Mouse (Mus musculus) lung, embryonic 16.5 days (tissue): Measurements from ENCODE around the gene Pithd1. TPM values are rescaled to one million over a fixed set of nuclear protein-coding genes. Genes with fewer than 3 reads are reported as not detected.

ENCODE experiments used
- ATAC-seq: fragments of 200-750 bp; cut with Nextera tagmentation; 2 replicates; pipeline ENCODE4 v1.8.0; 2017; ENCODE audit warnings: low read depth, mild to moderate bottlenecking, moderate library complexity
- H3K27ac ChIP-seq: fragments of 300-500 bp; sonication (generic); 2 replicates; pipeline ENCODE4 v1.5.1; 2014; ENCODE audit warnings: mild to moderate bottlenecking, control low read depth, low read length
- H3K27me3 ChIP-seq: fragments of 300-500 bp; sonication (generic); 2 replicates; pipeline ENCODE4 v1.6.1; 2014; ENCODE audit warnings: low read depth, low read length, mixed read lengths; ENCODE audit not compliant: control insufficient read depth, insufficient read depth
- H3K36me3 ChIP-seq: fragments of 300-500 bp; sonication (generic); 2 replicates; pipeline ENCODE4 v1.6.1; 2014; ENCODE audit warnings: low read length; ENCODE audit not compliant: control insufficient read depth, insufficient read depth
- H3K4me1 ChIP-seq: fragments of 300-500 bp; sonication (generic); replicated peaks from 2 replicates; pipeline ENCODE4 v1.6.1; 2014; ENCODE audit warnings: low read length, mixed read lengths; ENCODE audit not compliant: control insufficient read depth, insufficient read depth
- H3K4me2 ChIP-seq: fragments of 300-500 bp; sonication (generic); 2 replicates; pipeline ENCODE4 v1.6.1; 2014; ENCODE audit warnings: low read depth, low read length, control low read depth
- H3K4me3 ChIP-seq: fragments of 300-500 bp; sonication (generic); 2 replicates; pipeline ENCODE4 v1.5.1; 2014; ENCODE audit warnings: mild to moderate bottlenecking, low read length, control low read depth
- H3K9ac ChIP-seq: fragments of 300-500 bp; sonication (generic); 2 replicates; pipeline ENCODE4 v1.6.1; 2014; ENCODE audit warnings: low read length, control low read depth
- H3K9me3 ChIP-seq: fragments of 300-500 bp; sonication (generic); 2 replicates; pipeline ENCODE4 v1.6.1; 2016; ENCODE audit warnings: low read length; ENCODE audit not compliant: control insufficient read depth
- WGBS: fragments of 180-500 bp; shearing (Covaris S2); extraction: QIAGEN DNeasy Blood & Tissue Kit; methylation state at CpG from one replicate; pipeline ENCODE4 v1.1.7; 2014; 5-methylcytosine and 5-hydroxymethylcytosine counted together
- polyA plus RNA-seq: library from polyadenylated mRNA; unstranded; fragments of >200 nt; fragmentation: Nextera tagmentation; extraction: Ambion mirVana; gene quantifications from 2 replicates; pipeline ENCODE4 v1.2.1, GENCODE M21; 2015

Pithd1 gene
- polyA plus RNA-seq = 49.1 and 49.3 TPM in 2 replicates

DNA sequence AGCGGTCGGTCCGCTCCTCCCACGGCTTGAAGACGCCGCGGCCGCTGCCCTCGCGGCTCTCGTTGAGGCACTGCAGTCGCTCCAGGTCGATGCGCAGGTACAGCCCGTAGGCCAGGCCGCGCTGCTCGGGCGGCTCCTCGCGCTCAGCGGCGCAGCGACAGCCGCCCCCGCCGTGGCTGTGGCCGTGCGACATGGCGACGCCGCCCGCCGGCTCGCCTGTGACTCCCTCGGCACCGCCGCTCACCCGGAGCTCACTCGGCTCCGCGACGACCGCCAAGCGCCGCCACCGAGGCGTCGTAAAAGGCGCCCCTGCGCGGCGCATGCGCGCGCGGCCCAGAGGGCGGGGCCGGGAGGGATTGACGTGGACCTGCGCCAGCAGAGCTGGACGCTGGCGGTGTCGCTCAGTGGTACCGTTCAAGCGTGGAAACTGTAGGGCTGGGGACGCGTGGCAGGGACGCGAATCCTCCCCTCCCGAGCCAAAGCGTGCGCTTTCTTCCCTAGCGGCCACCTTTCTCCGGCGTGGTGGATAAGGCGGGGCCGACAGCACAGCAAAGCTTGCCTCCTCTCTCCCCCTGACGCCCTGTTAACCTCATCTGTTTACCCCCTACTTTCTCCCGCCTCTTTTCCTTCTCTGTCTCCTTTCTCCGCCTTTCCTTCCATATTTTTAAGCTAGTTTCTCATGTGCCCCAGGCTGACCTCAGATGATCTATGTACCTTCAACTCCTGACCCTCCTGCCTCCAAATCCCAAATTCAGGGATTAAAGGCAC is at the start of gene Pithd1:
Gene Pithd1 (minus strand): TSS at position 322 of the 768 bp plus-strand sequence.
- H3K9me3 ChIP-seq = no peaks in the 10 kb centered on the region
- ATAC-seq = peak; percentile 95
- WGBS = under 1% methylated on average over 67 of the region's 81 CpGs
- H3K36me3 ChIP-seq = peaks cover 7% of the 10 kb centered on the region
- peak within 1 kb of the TSS; percentile 82 for H3K27ac ChIP-seq
- H3K4me1 ChIP-seq = peaks cover 9% of the 10 kb centered on the region
- H3K4me2 ChIP-seq = peak within 1 kb of the TSS; percentile 89
- peak within 1 kb of the TSS; percentile 96 for H3K4me3 ChIP-seq
- H3K27me3 ChIP-seq = no peaks in the 10 kb centered on the region
- peak within 1 kb of the TSS; percentile 97 for H3K9ac ChIP-seq

DNA sequence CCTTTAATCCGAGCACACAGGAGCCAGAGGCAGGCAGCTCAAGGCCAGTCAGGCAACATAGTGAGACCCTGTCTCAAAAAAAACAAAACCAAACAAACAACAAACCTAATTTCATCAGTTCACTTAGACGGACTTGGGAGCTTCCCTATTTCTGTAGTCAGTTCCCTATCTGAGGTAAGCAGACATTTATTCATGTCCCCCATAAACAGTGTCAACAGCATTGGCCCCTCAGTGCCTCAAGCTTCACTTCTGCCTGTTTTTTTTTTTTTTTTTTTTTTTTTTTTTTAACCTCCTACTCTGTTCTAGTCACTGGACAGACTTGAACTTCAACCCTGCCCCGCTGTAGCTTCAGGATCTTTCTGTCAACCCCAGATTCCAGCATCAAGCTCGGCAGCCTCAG is 48.0 kb upstream of the Pithd1 start:
- ATAC-seq = no peak
- H3K9me3 ChIP-seq = no peaks in the 10 kb centered on the region
- H3K4me3 ChIP-seq = no peak overlapping the region
- 72% methylated on average over 4 of the region's 4 CpGs for WGBS
- no peak overlapping the region for H3K27ac ChIP-seq
- no peaks in the 10 kb centered on the region for H3K27me3 ChIP-seq
- H3K36me3 ChIP-seq = no peaks in the 10 kb centered on the region
- no peak overlapping the region for H3K4me2 ChIP-seq
- no peak overlapping the region for H3K9ac ChIP-seq
- H3K4me1 ChIP-seq = peaks cover 2% of the 10 kb centered on the region; the same call in 1 of the 2 replicates

- ATAC-seq = no peak
- WGBS = 33% methylated on average over 1 of the region's 1 CpGs
- Histone ChIP-seq H3K9me3 (no peaks in the 10 kb centered on the region), H3K27ac (no peak overlapping the region), H3K9ac (no peak overlapping the region), H3K4me3 (no peak overlapping the region), H3K4me1 (peaks cover 2% of the 10 kb centered on the region; the same call in 1 of the 2 replicates), H3K27me3 (no peaks in the 10 kb centered on the region), H3K4me2 (no peak overlapping the region), H3K36me3 (no peaks in the 10 kb centered on the region)
These were observed 46.2 kb upstream of the Pithd1 start for GRCm38 (mm10) chr4:136033231-136033630.

- Histone ChIP-seq H3K4me2 (no peak overlapping the region), H3K4me3 (no peak overlapping the region), H3K27me3 (no peaks in the 10 kb centered on the region), H3K36me3 (no peaks in the 10 kb centered on the region), H3K9me3 (no peaks in the 10 kb centered on the region), H3K9ac (no peak overlapping the region), H3K27ac (peak overlapping the region; percentile 39; the same call in 1 of the 2 replicates), H3K4me1 (peaks cover 2% of the 10 kb centered on the region; the same call in 1 of the 2 replicates)
- 9% methylated on average over 8 of the region's 8 CpGs for WGBS
- peak; percentile 71 for ATAC-seq
These were observed 44.2 kb upstream of the Pithd1 start for GRCm38 (mm10) chr4:136030968-136031909.

DNA sequence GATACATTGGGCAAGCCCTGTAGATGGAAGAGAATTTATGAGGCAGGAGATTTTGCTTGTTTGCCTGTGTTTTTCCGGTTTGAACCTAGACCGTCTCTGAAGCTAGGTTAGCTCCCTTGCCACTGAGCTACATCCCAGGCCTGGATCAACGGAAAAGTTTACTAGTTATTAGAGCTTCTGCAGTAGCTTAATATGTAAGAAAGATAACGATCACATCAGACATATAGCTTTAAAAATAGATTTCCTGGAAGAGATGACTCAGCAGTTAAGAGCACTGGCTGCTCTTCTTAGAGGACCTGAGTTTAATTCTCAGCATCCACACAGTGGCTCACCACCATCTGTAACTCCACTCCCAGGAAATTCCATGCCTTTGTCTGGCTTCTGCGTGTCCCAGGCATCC is 41.6 kb upstream of the Pithd1 start:
- Histone ChIP-seq H3K27ac (no peak overlapping the region), H3K9me3 (no peaks in the 10 kb centered on the region), H3K27me3 (no peaks in the 10 kb centered on the region), H3K4me1 (peaks cover 2% of the 10 kb centered on the region; the same call in 1 of the 2 replicates), H3K4me3 (no peak overlapping the region), H3K9ac (no peak overlapping the region), H3K4me2 (no peak overlapping the region), H3K36me3 (no peaks in the 10 kb centered on the region)
- 75% methylated on average over 5 of the region's 5 CpGs for WGBS
- ATAC-seq = no peak

DNA sequence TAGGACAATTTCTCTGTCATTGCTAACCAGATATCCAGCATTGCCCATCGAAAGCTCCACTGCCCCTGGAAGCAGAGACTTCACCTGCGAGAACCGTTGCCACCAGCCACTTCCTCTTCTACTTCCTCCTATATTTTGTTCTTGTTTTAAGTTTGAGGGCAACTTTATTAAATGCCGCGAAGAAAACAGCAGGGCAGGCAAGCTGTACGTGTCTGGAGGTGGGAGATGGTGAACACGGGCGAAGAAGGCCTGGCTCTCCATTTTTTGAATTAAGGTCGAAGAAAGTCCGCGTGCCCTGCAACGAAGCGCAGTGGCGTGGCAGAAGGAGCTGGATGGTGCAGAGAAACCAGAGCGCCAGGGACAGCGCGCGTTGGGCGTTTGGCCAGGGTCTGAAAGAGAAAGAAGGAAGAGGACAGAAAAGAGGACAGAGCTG is 41.1 kb upstream of the Pithd1 start:
- no peaks in the 10 kb centered on the region for H3K36me3 ChIP-seq
- H3K27me3 ChIP-seq = no peaks in the 10 kb centered on the region
- ATAC-seq = no peak
- 77% methylated on average over 19 of the region's 19 CpGs for whole genome bisulfite sequencing
- no peak overlapping the region for H3K4me2 ChIP-seq
- no peaks in the 10 kb centered on the region for H3K9me3 ChIP-seq
- peaks cover 2% of the 10 kb centered on the region; the same call in 1 of the 2 replicates for H3K4me1 ChIP-seq
- H3K9ac ChIP-seq = no peak overlapping the region
- H3K4me3 ChIP-seq = no peak overlapping the region
- no peak overlapping the region for H3K27ac ChIP-seq

- 68% methylated on average over 8 of the region's 8 CpGs for whole genome bisulfite sequencing
- H3K27ac ChIP-seq = no peak overlapping the region
These were observed 40.5 kb upstream of the Pithd1 start for GRCm38 (mm10) chr4:136027416-136028131.

GRCm38 (mm10) chr4:136025350-136025749 is 38.3 kb upstream of the Pithd1 start:
- Histone ChIP-seq H3K4me2 (no peak overlapping the region), H3K36me3 (no peaks in the 10 kb centered on the region), H3K4me1 (peaks cover 3% of the 10 kb centered on the region; the same call in 1 of the 2 replicates), H3K27ac (no peak overlapping the region), H3K27me3 (no peaks in the 10 kb centered on the region), H3K4me3 (no peak overlapping the region), H3K9ac (no peak overlapping the region), H3K9me3 (no peaks in the 10 kb centered on the region)
- 67% methylated on average over 1 of the region's 1 CpGs for WGBS
- ATAC-seq = no peak

More at GRCm38 (mm10) chr4:136027416-136028131, 40.5 kb upstream of the Pithd1 start:
- Histone ChIP-seq H3K9ac (no peak overlapping the region), H3K27me3 (no peaks in the 10 kb centered on the region), H3K36me3 (no peaks in the 10 kb centered on the region), H3K4me1 (peaks cover 2% of the 10 kb centered on the region; the same call in 1 of the 2 replicates), H3K4me3 (no peak overlapping the region), H3K4me2 (no peak overlapping the region), H3K9me3 (no peaks in the 10 kb centered on the region)
- ATAC-seq = no peak
